Comparison of ENCODE assay signal across 18 mouse cellular contexts in the genomic region with DNA sequence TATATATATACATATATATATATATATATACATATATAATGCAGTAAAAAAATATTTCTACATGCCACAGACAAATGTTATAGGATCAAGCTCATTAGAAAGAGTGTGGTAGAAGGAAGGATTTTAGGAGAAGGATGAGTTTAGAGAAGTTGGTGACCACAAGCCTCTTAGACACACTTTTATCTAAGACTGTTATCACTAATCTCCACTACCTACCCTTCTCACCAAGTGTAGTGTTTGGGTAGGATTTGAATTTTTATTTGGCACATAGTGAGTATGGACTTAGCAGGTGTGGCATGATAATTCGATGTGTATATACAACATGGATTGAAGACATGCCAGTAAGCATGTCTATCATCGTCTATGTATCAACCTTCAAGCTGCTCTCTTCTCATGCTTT.
"Had no signal": no experiment of that assay in that cellular context is flagged by ENCODE, and none has a peak within 500 bp of the region (broad histone marks: within the 10 kb centered on the region; RNA-seq: fewer than 3 reads in every experiment).

No protein-coding gene starts in this region.

- H3K4me2 ChIP-seq: intestine, embryonic 15.5 days; limb, embryonic 13.5 days; lung, embryonic 14.5 days; midbrain, embryonic 12.5 days; midbrain, embryonic 15.5 days; neural tube, embryonic 12.5 days; neural tube, embryonic 15.5 days had no signal

- H3K36me3 ChIP-seq: intestine, embryonic 15.5 days; limb, embryonic 10.5 days; limb, embryonic 13.5 days; midbrain, embryonic 12.5 days; midbrain, embryonic 15.5 days; neural tube, embryonic 12.5 days; neural tube, embryonic 15.5 days had no signal

- H3K4me3 ChIP-seq: intestine, embryonic 15.5 days; limb, embryonic 10.5 days; limb, embryonic 13.5 days; midbrain, embryonic 12.5 days; midbrain, embryonic 15.5 days; neural tube, embryonic 12.5 days; neural tube, embryonic 15.5 days had no signal

- H3K9ac ChIP-seq: intestine, embryonic 15.5 days; limb, embryonic 13.5 days; lung, embryonic 14.5 days; midbrain, embryonic 12.5 days; midbrain, embryonic 15.5 days; neural tube, embryonic 12.5 days; neural tube, embryonic 15.5 days had no signal

- ATAC-seq: lung, postnatal 0 days; midbrain, embryonic 15.5 days had no signal

- H3K27me3 ChIP-seq: intestine, embryonic 15.5 days; limb, embryonic 13.5 days; midbrain, embryonic 12.5 days; midbrain, embryonic 15.5 days; neural tube, embryonic 12.5 days; neural tube, embryonic 15.5 days had no signal

- H3K9me3 ChIP-seq: intestine, embryonic 15.5 days; limb, embryonic 10.5 days; midbrain, embryonic 12.5 days; midbrain, embryonic 15.5 days; neural tube, embryonic 12.5 days; neural tube, embryonic 15.5 days had no signal

- H3K4me1 ChIP-seq: intestine, embryonic 15.5 days; limb, embryonic 10.5 days; limb, embryonic 13.5 days; midbrain, embryonic 12.5 days; midbrain, embryonic 15.5 days; neural tube, embryonic 12.5 days; neural tube, embryonic 15.5 days had no signal

- H3K27ac ChIP-seq: intestine, embryonic 15.5 days; limb, embryonic 10.5 days; limb, embryonic 13.5 days; midbrain, embryonic 12.5 days; midbrain, embryonic 15.5 days; neural tube, embryonic 12.5 days; neural tube, embryonic 15.5 days had no signal

- DNase-seq: kidney, adult 11 months; kidney, adult 8-10 months; kidney, postnatal 14 days; lung, embryonic 14.5 days; lung, postnatal 36 days; retina, postnatal 1 day; right cerebral cortex, postnatal 25 days; spleen, adult 18-20 months; thymus, adult 18-20 months; thymus, postnatal 36 days had no signal
